Mouse (Mus musculus): Measurements from ENCODE around the gene Msh5.
"Not testable (repeated sequence)": the region's sequence is repeated elsewhere in the genome, so short reads cannot be mapped to it uniquely, and the experiment has no call there.

The Msh5 gene

DNA sequence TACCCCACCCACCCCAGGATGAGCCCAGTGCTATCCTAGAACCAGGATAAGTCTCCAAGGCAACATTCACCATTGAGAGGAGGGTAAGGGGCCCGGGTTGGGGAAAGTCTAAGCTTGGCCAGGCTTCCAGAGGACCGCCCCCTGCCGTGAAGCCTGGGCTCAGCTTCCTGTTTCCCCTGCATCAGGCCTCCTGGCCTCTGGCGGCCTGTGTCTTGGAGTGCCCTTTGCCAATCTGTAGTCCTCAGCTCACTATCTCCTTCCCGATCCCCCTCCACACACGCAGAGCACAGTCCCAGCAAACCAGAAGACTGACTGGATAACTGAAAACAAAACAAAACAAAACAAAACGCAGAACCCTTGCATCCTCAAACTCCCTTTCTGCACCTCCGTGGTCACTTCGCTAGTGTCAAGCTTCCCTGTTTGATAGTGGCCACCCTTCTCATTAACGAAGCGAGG lies 3.0 kb upstream of the Msh5 start, which contains the start of gene Clic1:
Clic1 (plus strand) TSS at position 406 of the 456 bp plus-strand sequence.
- ATAC-seq (ENCODE audit: insufficient number of reproducible peaks, low FRiP score, low TSS enrichment), result no peak

GRCm38 (mm10) chr17:35048932-35049440 lies 2.4 kb upstream of the Msh5 start:
- ATAC-seq (ENCODE audit: insufficient number of reproducible peaks, low FRiP score, low TSS enrichment), result no peak

- ATAC-seq (ENCODE audit: insufficient number of reproducible peaks, low FRiP score, low TSS enrichment), result no peak
These were observed 1.8 kb upstream of the Msh5 start for GRCm38 (mm10) chr17:35048149-35048931.

- no peak for ATAC-seq (ENCODE audit: insufficient number of reproducible peaks, low FRiP score, low TSS enrichment)
These were observed 1.1 kb upstream of the Msh5 start for GRCm38 (mm10) chr17:35047688-35048087.

DNA sequence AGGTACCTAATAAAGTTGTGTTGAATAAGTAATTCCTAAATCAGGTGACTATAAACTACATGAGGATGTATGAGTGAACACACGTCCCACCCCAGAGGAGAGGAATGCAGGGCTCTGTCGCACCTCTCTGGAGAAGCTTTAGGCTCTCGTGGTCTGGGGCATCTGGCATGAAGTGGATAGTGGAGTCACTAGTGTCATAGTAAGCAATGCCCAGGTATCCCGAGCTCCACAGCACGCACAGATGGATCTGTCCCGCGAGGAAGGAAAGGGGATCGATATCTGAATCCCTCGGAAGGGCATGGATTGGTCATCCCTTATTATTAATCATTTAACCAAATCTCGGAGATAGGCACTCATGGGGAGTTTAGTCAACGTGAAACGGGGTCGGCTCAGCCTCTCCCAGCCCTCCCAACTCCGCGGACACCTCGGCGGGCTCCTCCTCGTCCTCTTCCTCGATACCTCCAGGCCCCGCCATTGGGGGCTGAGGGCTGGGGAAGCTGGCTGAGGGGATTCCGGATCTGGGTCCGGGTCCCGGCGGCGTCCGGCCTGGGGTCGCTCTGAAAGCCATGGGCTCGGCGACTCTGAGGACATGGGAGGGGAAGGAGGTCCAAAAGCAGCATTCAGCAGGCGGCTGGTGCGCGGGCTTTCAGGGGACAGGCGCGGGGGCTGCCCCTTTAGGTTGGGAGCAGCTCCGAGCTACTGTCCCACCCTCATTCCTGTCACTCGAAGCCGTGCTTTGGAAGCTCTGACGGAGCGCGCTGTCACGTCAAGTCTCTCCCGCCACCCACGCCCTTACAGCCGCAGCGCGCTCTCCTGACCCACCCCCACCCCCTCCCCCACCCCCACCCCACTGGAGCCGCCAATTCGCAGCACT lies 501 bp downstream of the Msh5 start:
- ATAC-seq (ENCODE audit: insufficient number of reproducible peaks, low FRiP score, low TSS enrichment), result no peak

DNA sequence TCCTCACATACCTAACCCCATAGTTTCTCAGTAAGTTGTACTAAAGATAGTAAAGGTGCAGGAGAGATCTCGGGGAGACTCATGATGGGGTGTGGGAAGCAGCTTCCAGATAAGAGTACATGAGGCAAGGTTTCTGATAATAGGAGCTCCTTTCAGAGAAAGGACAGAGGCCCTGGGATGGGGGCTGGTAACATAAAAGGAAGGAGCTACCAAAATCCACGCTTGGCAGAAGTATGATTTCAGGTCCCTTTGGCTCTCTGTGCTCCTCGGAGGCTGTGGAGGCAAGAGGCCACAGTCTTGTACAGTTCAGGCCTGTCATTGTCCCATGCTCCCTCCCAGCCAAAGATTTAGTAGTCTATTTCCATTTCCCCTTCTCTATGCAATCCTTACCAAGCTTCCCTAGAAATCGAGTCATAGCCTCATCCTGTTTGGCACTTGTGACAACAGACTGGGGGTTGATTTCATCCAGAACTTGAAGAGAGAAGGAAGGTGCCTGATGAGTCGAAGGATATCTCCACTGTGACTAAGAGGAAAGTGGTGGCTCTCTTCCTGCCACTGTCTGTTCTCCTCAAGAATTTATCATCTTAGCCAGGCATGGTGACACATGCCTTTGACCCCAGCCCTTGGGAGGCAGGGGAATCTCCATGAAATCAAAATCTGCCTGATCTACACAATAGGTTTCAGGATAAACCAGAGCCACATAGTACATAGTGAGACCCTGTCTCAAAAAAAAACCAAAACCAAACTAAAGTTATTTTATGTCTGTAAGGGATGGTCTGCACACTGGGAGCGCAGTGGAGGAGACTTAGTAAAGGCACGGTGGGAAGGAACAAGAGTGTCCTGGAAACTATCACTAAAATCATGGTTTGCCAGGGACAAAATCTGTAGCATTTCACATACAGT lies 1.4 kb downstream of the Msh5 start:
- ATAC-seq (ENCODE audit: insufficient number of reproducible peaks, low FRiP score, low TSS enrichment), result no peak

- no peak for ATAC-seq (ENCODE audit: insufficient number of reproducible peaks, low FRiP score, low TSS enrichment)
These were observed 2.8 kb downstream of the Msh5 start for GRCm38 (mm10) chr17:35043794-35044193.

DNA sequence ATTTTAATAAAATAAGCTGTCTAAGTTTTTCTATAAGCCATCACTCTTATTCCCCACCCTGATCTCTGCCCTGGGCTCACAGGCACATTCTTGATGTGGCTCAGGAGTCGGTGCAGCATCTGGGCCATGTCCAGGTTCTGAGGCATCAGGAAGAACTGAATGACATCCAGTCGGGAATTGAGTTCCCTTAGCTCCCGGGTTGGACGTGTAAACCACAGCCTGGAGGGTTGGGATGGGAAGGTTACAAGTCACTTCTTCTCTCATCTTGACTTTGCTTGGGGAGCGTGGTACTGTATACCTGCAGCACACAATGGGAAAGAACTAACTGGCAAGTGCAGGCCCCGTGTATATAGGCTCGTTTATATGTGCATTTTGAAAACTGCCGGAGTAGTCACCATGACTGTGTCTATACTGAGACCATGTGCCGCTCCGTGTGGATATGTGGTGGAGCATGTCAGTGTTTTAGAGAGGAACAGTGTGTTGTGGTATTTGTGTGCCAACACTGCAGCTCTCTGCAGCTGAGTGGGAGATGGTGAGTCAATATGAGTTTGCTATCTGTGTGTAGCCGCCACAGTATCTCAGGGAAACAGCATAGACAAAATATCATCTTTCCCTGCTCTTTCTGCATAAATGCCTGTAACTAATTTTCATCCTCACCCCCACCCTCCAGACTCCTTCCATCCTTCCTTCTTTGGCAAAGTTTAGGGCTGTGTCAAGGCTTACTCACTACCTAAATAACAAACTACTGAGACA lies 7.2 kb downstream of the Msh5 start:
- ATAC-seq (ENCODE audit: insufficient number of reproducible peaks, low FRiP score, low TSS enrichment), result no peak

DNA sequence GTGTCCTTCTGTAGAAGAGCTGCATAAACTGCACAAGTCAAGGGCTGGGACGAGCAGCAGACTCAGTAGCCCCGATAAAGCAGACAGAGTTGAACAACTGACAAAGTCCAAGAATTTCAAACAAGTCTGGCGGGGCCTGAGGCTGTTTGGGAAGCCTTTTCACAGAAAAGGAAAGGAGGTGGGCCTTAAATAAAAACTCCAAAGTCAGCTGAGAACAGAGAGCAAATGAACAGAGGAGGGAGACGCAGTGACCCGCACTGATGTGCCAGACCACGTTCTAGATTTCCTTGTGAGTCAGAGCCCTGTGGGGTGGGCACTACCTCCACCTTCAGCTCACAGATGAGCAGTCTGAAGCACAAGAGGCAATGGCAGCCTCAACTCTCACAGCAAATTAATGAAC lies 11.6 kb downstream of the Msh5 start:
- ATAC-seq (ENCODE audit: insufficient number of reproducible peaks, low FRiP score, low TSS enrichment), result no peak

DNA sequence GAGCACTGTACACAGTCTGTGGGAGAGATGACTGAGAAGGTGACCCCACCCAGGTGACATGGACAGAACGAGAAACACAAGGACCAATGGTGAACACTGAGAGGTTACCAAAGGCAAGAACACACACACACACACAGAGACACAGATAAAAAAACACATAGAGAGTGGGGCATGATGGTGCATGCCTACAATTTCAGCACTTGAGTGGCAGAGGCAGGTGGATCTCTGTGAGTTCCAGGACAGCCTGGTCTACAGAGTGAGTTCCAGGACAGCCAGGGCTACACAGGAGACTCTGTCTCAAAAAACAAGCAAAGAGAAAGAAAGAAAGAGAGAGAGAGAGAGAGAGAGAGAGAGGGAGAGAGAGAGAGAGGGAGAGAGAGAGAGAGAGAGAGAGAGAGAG lies 12.8 kb downstream of the Msh5 start:
- ATAC-seq (ENCODE audit: insufficient number of reproducible peaks, low FRiP score, low TSS enrichment), result not testable (repeated sequence)

DNA sequence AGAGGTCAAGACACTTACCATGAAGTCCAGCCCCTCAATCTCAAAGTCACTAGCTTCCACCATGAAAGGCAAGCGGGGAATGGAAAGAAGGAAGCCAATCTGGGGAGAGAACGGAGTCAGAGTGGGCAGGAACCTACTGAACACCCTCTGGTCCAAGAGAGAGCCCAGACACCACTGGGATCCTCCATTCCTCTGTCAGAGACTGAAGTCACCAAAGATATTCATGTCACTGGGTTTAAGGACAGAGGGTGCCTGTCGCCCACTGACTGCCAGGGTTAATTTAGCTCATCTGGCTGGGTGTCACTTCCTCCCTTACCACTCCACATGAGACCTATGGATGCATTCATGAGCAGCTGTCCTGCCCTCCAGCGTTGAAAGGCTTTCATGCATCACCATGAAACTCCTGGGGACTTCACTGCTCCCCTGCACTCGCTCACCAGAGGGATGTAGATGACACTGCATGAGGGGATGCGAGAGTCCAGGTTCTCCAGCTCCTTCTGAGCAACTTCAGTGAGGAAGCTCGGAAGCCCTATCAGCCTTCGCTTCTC lies 14.1 kb downstream of the Msh5 start:
- no peak for ATAC-seq (ENCODE audit: insufficient number of reproducible peaks, low FRiP score, low TSS enrichment)

GRCm38 (mm10) chr17:35031880-35032279 lies 14.7 kb downstream of the Msh5 start:
- ATAC-seq (ENCODE audit: insufficient number of reproducible peaks, low FRiP score, low TSS enrichment), result no peak

DNA sequence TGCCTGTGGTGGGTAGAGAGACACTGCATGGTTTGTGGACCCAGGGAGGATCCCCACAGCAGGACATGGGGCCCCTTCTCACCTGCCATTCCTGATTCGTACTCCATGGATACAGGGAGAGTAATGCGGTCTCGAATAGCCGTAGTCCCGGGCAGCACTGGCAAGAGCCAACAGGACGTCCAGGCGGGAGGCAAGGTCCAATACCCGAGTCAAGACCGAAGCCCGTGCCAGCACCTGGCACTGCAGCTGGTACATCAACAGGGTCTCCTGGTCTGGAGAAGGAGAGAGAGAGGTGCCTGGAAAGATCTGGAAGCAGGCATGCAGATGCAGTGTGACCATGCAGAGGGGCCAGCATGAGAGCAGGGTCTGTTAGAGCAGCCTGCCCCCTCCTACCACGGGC lies 15.3 kb downstream of the Msh5 start:
- ATAC-seq (ENCODE audit: insufficient number of reproducible peaks, low FRiP score, low TSS enrichment), result no peak

GRCm38 (mm10) chr17:35029691-35030532 lies 16.6 kb downstream of the Msh5 start:
- no peak for ATAC-seq (ENCODE audit: insufficient number of reproducible peaks, low FRiP score, low TSS enrichment)

GRCm38 (mm10) chr17:35028315-35028714 lies 18.2 kb downstream of the Msh5 start:
- no peak for ATAC-seq (ENCODE audit: insufficient number of reproducible peaks, low FRiP score, low TSS enrichment)

DNA sequence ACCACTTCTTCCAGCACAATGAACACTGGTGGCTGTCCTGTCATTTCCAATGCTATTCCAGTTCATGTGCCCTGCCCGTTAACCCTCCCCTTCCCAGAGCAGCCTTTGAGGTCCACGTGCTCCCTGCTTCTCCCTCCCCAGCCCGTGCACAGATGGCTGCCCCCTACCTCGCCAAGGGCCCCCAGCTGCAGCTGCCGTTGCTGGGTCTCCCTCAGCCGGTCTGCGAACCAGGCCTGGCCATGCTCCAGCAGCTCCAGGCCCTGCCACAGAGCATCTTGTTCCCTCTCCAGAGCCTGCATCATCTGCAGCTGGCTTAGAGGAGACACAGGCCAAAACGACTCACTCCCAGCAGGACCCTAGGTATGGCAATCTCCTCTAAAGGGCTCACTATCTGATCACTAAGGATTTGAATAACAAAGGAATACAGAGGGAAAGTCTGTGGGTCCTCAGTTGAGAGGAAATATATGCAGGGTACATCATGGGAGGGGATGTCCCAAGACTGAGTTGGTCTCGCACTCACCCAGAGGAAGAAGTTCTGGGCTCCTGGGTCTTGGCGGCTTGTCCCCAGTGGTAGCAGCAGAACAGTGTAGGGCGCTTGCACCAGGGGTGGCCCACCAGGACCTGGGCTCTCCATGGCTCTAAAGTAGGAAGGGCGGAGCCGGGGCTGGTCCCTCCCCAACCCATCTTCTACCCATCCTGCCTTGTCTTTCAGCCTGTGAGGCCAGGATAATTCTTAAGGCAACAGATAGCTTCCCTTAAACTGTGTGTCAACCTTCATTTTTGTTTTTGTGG lies 19.1 kb downstream of the Msh5 start, which contains the start of gene Sapcd1:
Sapcd1 (minus strand) TSS at position 740 of the 792 bp plus-strand sequence.
- no peak for ATAC-seq (ENCODE audit: insufficient number of reproducible peaks, low FRiP score, low TSS enrichment)

GRCm38 (mm10) chr17:35026206-35026605 lies 20.3 kb downstream of the Msh5 start:
- ATAC-seq (ENCODE audit: insufficient number of reproducible peaks, low FRiP score, low TSS enrichment), result no peak

All from cerebellum, adult (tissue).